Mouse (Mus musculus) liver, embryonic 11.5 days (tissue): Measurements from ENCODE around the gene Dynlt1b. TPM values are rescaled to one million over a fixed set of nuclear protein-coding genes. Genes with fewer than 3 reads are reported as not detected.
"Not testable (repeated sequence)": the region's sequence is repeated elsewhere in the genome, so short reads cannot be mapped to it uniquely, and the experiment has no call there.

ENCODE experiments used
- ATAC-seq: fragments of 200-750 bp; cut with Nextera tagmentation; replicated peaks from 2 replicates; pipeline ENCODE4 v1.8.0; 2017; ENCODE audit warnings: moderate number of reproducible peaks, mild to moderate bottlenecking, moderate TSS enrichment, moderate library complexity; ENCODE audit not compliant: low FRiP score
- DNase-seq: peaks from one replicate; pipeline ENCODE4 v3.0.0-alpha.2; 2017; ENCODE audit warnings: low spot score
- H3K27ac ChIP-seq: fragments of 300-500 bp; sonication (generic); 2 replicates; pipeline ENCODE4 v1.5.1; 2014; ENCODE audit warnings: mild to moderate bottlenecking, low read depth, low read length, control low read depth
- H3K27me3 ChIP-seq: fragments of 300-500 bp; sonication (generic); replicated peaks from 2 replicates; pipeline ENCODE4 v1.6.1; 2014; ENCODE audit warnings: low read length, mixed read lengths; ENCODE audit not compliant: control insufficient read depth, insufficient read depth
- H3K36me3 ChIP-seq: fragments of 300-500 bp; sonication (generic); 2 replicates; pipeline ENCODE4 v1.6.1; 2014; ENCODE audit warnings: mild to moderate bottlenecking, low read length, moderate library complexity, mixed read lengths; ENCODE audit not compliant: control insufficient read depth, insufficient read depth
- H3K4me1 ChIP-seq: fragments of 300-500 bp; sonication (generic); replicated peaks from 2 replicates; pipeline ENCODE4 v1.6.1; 2014; ENCODE audit warnings: low read length, mixed read lengths; ENCODE audit not compliant: control insufficient read depth, insufficient read depth
- H3K4me2 ChIP-seq: fragments of 300-500 bp; sonication (generic); 2 replicates; pipeline ENCODE4 v1.6.1; 2014; ENCODE audit warnings: mild to moderate bottlenecking, control low read depth, moderate library complexity
- H3K4me3 ChIP-seq: fragments of 300-500 bp; sonication (generic); 2 replicates; pipeline ENCODE4 v1.5.1; 2014; ENCODE audit warnings: low read depth, low read length, control low read depth
- H3K9ac ChIP-seq: fragments of 300-500 bp; sonication (generic); 2 replicates; pipeline ENCODE4 v1.6.1; 2014; ENCODE audit warnings: low read depth, low read length, control low read depth
- H3K9me3 ChIP-seq: fragments of 300-500 bp; sonication (generic); 2 replicates; pipeline ENCODE4 v1.6.1; 2016; ENCODE audit warnings: low read length, inconsistent platforms, mixed read lengths; ENCODE audit not compliant: control insufficient read depth
- WGBS: fragments of 180-500 bp; shearing (Covaris S2); extraction: QIAGEN DNeasy Blood & Tissue Kit; methylation state at CpG from one replicate; pipeline ENCODE4 v1.1.7; 2014; 5-methylcytosine and 5-hydroxymethylcytosine counted together
- polyA plus RNA-seq: library from polyadenylated mRNA; unstranded; fragments of >200 nt; fragmentation: Nextera tagmentation; extraction: Ambion mirVana; gene quantifications from 2 replicates; pipeline ENCODE4 v1.2.1, GENCODE M21; 2014

Gene Dynlt1b
- polyA plus RNA-seq = 327 and 369 TPM in 2 replicates

- not testable (repeated sequence) for H3K36me3 ChIP-seq, H3K27me3 ChIP-seq, H3K9me3 ChIP-seq, H3K4me1 ChIP-seq
- 1% methylated on average over 27 of the region's 27 CpGs for WGBS
- Histone ChIP-seq H3K4me2 (peak within 1 kb of the TSS; percentile 52), H3K4me3 (peak within 1 kb of the TSS; percentile 53), H3K27ac (peak within 1 kb of the TSS; percentile 17; the same call in 1 of the 2 replicates), H3K9ac (peak within 1 kb of the TSS; percentile 74)
- DNase-seq = peak; percentile 100
- ATAC-seq = peak; percentile 98
Measured at GRCm38 (mm10) chr17:6429945-6430344, at the start of gene Dynlt1b. Gene Dynlt1b (plus strand): TSS chr17:6430112.

DNA sequence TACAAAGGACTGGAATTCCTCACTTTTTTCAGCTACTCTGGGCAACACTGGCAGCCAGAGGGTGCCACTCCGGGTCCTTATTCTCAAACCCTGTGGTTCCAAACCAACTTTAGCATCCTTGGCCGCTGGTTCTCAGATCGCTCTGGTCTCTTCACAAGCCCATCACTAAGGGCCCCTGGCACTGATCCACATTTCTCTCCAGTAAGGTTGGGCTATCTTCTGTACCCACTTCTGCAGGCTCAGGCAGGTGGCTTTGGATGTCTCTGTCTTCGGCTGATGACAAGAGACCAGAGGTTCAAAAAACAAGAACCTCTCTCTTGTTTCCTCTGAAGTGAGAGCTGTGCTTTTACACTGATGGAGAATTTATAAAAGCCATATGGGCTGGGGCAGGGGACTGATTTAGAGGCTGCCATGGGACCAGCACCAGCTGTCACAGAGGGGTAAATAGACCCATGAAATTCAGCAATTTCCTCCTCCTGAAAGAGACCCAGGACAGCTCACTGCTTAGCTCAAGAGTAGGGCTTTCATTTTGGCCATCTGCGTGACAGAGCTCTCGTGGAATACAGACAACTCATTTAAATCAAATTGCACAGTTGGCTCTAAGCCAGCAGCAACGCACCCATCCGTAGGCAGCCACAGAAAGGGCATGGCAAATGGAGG lies 49.6 kb upstream of the Dynlt1b start:
- WGBS = 67% methylated on average over 1 of the region's 8 CpGs
- H3K36me3 ChIP-seq, H3K4me2 ChIP-seq, H3K4me1 ChIP-seq, H3K27ac ChIP-seq, H3K27me3 ChIP-seq, ATAC-seq, H3K9ac ChIP-seq, H3K4me3 ChIP-seq, H3K9me3 ChIP-seq, DNase-seq: not testable (repeated sequence)

- H3K36me3 ChIP-seq, ATAC-seq, H3K9me3 ChIP-seq, DNase-seq, H3K4me3 ChIP-seq, H3K4me1 ChIP-seq, H3K27me3 ChIP-seq, H3K4me2 ChIP-seq, H3K9ac ChIP-seq, H3K27ac ChIP-seq: not testable (repeated sequence)
- no CpG with 5 or more reads among the region's 8 CpGs for WGBS
Measured at GRCm38 (mm10) chr17:6381071-6381682, 48.7 kb upstream of the Dynlt1b start.

DNA sequence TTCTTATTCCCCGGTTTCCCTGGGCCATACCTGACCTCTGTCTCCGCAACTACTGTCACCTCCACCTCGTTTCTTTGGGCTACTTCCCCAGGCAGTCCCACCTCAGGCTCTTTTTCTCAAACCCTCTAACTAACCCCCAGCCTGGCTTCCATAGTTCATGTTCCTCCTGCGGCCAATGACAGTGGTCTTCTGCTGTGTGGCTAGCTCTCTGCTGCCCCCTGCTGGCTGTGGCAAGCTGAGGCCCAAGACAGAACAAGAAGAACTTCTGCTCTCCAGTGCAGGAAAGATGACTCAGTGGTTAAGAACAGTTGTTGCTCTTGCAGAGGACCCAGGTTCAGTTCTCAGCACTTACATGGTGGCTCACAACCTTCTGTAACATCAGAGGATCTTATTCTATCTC lies 43.0 kb upstream of the Dynlt1b start:
- ATAC-seq = peak; percentile 69
- no CpG with 5 or more reads among the region's 4 CpGs for WGBS
- not testable (repeated sequence) for DNase-seq

GRCm38 (mm10) chr17:6387380-6387911 lies 42.5 kb upstream of the Dynlt1b start:
- H3K27ac ChIP-seq, H3K4me2 ChIP-seq, H3K4me1 ChIP-seq, H3K4me3 ChIP-seq, H3K9ac ChIP-seq, H3K36me3 ChIP-seq, H3K27me3 ChIP-seq, ATAC-seq, DNase-seq, H3K9me3 ChIP-seq: not testable (repeated sequence)
- WGBS = no CpG with 5 or more reads among the region's 9 CpGs

More for the DNA sequence above, 43.0 kb upstream of the Dynlt1b start:
- not testable (repeated sequence) for H3K27ac ChIP-seq, H3K27me3 ChIP-seq, H3K9ac ChIP-seq, H3K9me3 ChIP-seq, H3K4me1 ChIP-seq, H3K4me3 ChIP-seq, H3K36me3 ChIP-seq, H3K4me2 ChIP-seq

GRCm38 (mm10) chr17:6389463-6389862 lies 40.4 kb upstream of the Dynlt1b start:
- not testable (repeated sequence) for H3K27ac ChIP-seq, H3K4me1 ChIP-seq, H3K4me3 ChIP-seq, ATAC-seq, H3K9ac ChIP-seq, H3K4me2 ChIP-seq, H3K27me3 ChIP-seq, H3K36me3 ChIP-seq, DNase-seq, H3K9me3 ChIP-seq
- WGBS = 74% methylated on average over 2 of the region's 7 CpGs

GRCm38 (mm10) chr17:6390731-6391130 lies 39.2 kb upstream of the Dynlt1b start:
- ATAC-seq, H3K9ac ChIP-seq, H3K27ac ChIP-seq, H3K27me3 ChIP-seq, H3K9me3 ChIP-seq, H3K4me3 ChIP-seq, H3K4me2 ChIP-seq, H3K4me1 ChIP-seq, H3K36me3 ChIP-seq: not testable (repeated sequence)
- DNase-seq = peak; percentile 11
- 94% methylated on average over 1 of the region's 2 CpGs for WGBS

GRCm38 (mm10) chr17:6391736-6392135 lies 38.2 kb upstream of the Dynlt1b start:
- 82% methylated on average over 5 of the region's 6 CpGs for WGBS
- ATAC-seq, H3K27ac ChIP-seq, H3K27me3 ChIP-seq, H3K4me3 ChIP-seq, H3K4me2 ChIP-seq, DNase-seq, H3K9ac ChIP-seq, H3K9me3 ChIP-seq, H3K36me3 ChIP-seq, H3K4me1 ChIP-seq: not testable (repeated sequence)
